8 mouse cellular contexts compared by ENCODE assay signal in genomic region chr16:20732251-20732924, GRCm38 (mm10). TPM values are rescaled to one million over a fixed set of nuclear protein-coding genes. Genes with fewer than 3 reads are reported as not detected.
DNase-seq lines count a peak whose midpoint lies in the region; ATAC-seq and TF ChIP-seq lines count a peak whose summit lies in the region.

No protein-coding gene starts in this region.

- H3K27me3 ChIP-seq in cerebellum, adult 2 months (ENCODE audit: control insufficient read depth, insufficient read depth, low read length) = no peaks in the 10 kb centered on the region
- H3K27me3 ChIP-seq in lung, embryonic 15.5 days = peaks cover 34% of the 10 kb centered on the region
- peaks cover 17% of the 10 kb centered on the region for H3K27me3 ChIP-seq in hindbrain, embryonic 11.5 days (ENCODE audit: control insufficient read depth, insufficient read depth, low read length)
- peaks cover 29% of the 10 kb centered on the region for H3K27me3 ChIP-seq in midbrain, embryonic 13.5 days

- TF ChIP-seq POLR2A in cerebellum, adult 2 months (IDR thresholded peaks at IDR 0.05; ENCODE audit: borderline replicate concordance, insufficient read depth, low read length) = no peak

- H3K4me3 ChIP-seq in cerebellum, adult 2 months (replicated peaks; ENCODE audit: insufficient read depth, low read depth, low read length) = peak overlapping the region; percentile 80
- H3K4me3 ChIP-seq in lung, embryonic 15.5 days = peak overlapping the region; percentile 69
- peak overlapping the region; percentile 61 for H3K4me3 ChIP-seq in hindbrain, embryonic 11.5 days (ENCODE audit: low read depth, low read length)
- H3K4me3 ChIP-seq in midbrain, embryonic 13.5 days (replicated peaks) = peak overlapping the region; percentile 57

- H3K27ac ChIP-seq in cerebellum, adult 2 months (ENCODE audit: insufficient read depth, low read length) = peak overlapping the region; percentile 31
- peak overlapping the region; percentile 74 for H3K27ac ChIP-seq in lung, embryonic 15.5 days
- H3K27ac ChIP-seq in hindbrain, embryonic 11.5 days (ENCODE audit: low read depth, low read length) = peak overlapping the region; percentile 74
- H3K27ac ChIP-seq in midbrain, embryonic 13.5 days = peak overlapping the region; percentile 74

- WGBS in cerebellum, adult 2 months = 3% methylated on average over 30 of the region's 30 CpGs
- 2% methylated on average over 30 of the region's 30 CpGs for WGBS in lung, embryonic 15.5 days
- WGBS in hindbrain, embryonic 11.5 days = 0% methylated on average over 22 of the region's 30 CpGs
- WGBS in midbrain, embryonic 13.5 days = under 1% methylated on average over 27 of the region's 30 CpGs

- TF ChIP-seq CTCF in cerebellum, adult 2 months (IDR thresholded peaks at IDR 0.05; ENCODE audit: borderline replicate concordance, insufficient read depth, low read depth, low read length) = no peak

- H3K9ac ChIP-seq in lung, embryonic 15.5 days = peak overlapping the region; percentile 68
- H3K9ac ChIP-seq in hindbrain, embryonic 11.5 days (ENCODE audit: low read depth, low read length) = peak overlapping the region; percentile 69
- H3K9ac ChIP-seq in midbrain, embryonic 13.5 days (replicated peaks) = peak overlapping the region; percentile 84

- H3K9me3 ChIP-seq in lung, embryonic 15.5 days = no peaks in the 10 kb centered on the region
- H3K9me3 ChIP-seq in hindbrain, embryonic 11.5 days (ENCODE audit: control insufficient read depth, low read length) = no peaks in the 10 kb centered on the region
- no peaks in the 10 kb centered on the region for H3K9me3 ChIP-seq in midbrain, embryonic 13.5 days

- ATAC-seq in lung, embryonic 15.5 days (ENCODE audit: borderline replicate concordance, extremely low read depth, low FRiP score, low TSS enrichment) = peak; percentile 36; the same call in 1 of the 2 replicates
- peak; percentile 61 for ATAC-seq in hindbrain, embryonic 11.5 days (ENCODE audit: low FRiP score)
- peak; percentile 65 for ATAC-seq in midbrain, embryonic 13.5 days

- DNase-seq in cerebellum, adult 2 months = no peak
- DNase-seq in cerebellum, adult 8-10 months = no peak
- no peak for DNase-seq in lung, postnatal 10 days
- peak; percentile 71 for DNase-seq in hindbrain, embryonic 11.5 days (ENCODE audit: low spot score)
- no peak for DNase-seq in gastrocnemius, postnatal 25 days
- DNase-seq in layer of hippocampus, adult 9-10 months (ENCODE audit: low spot score) = no peak

- H3K4me1 ChIP-seq in cerebellum, adult 2 months (ENCODE audit: control insufficient read depth, insufficient read depth, low read length) = peaks cover 26% of the 10 kb centered on the region
- peaks cover 15% of the 10 kb centered on the region for H3K4me1 ChIP-seq in lung, embryonic 15.5 days
- peaks cover 6% of the 10 kb centered on the region for H3K4me1 ChIP-seq in hindbrain, embryonic 11.5 days (replicated peaks; ENCODE audit: control insufficient read depth, insufficient read depth, low read length)
- H3K4me1 ChIP-seq in midbrain, embryonic 13.5 days (replicated peaks) = peaks cover 22% of the 10 kb centered on the region

- no peaks in the 10 kb centered on the region for H3K36me3 ChIP-seq in lung, embryonic 15.5 days
- no peaks in the 10 kb centered on the region for H3K36me3 ChIP-seq in hindbrain, embryonic 11.5 days (ENCODE audit: control insufficient read depth, insufficient read depth, low read length)
- peaks cover 4% of the 10 kb centered on the region; the same call in 1 of the 2 replicates for H3K36me3 ChIP-seq in midbrain, embryonic 13.5 days

- H3K4me2 ChIP-seq in lung, embryonic 15.5 days = peak overlapping the region; percentile 97
- peak overlapping the region; percentile 92 for H3K4me2 ChIP-seq in hindbrain, embryonic 11.5 days (replicated peaks; ENCODE audit: low read depth, low read length)
- H3K4me2 ChIP-seq in midbrain, embryonic 13.5 days (replicated peaks) = peak overlapping the region; percentile 78

RNA-seq across cellular contexts. Expression of gene Chrd, which starts 0.5 kb away (rescaled TPM):
- polyA plus RNA-seq in cerebellum, adult 2 months (2012; rRNA removed) = 60.1 and 71.4 TPM in 2 replicates
- polyA plus RNA-seq in lung, embryonic 15.5 days (2015; fragmentation: Nextera tagmentation; extraction: Ambion mirVana) = 3.8 and 4.1 TPM in 2 replicates
- polyA plus RNA-seq in hindbrain, embryonic 11.5 days (2014; fragmentation: Nextera tagmentation; extraction: Ambion mirVana) = 2.3 and 3.1 TPM in 2 replicates
- polyA plus RNA-seq in midbrain, embryonic 13.5 days (2015; fragmentation: Nextera tagmentation; extraction: Ambion mirVana) = 3.8 and 4.3 TPM in 2 replicates
- total RNA-seq in gastrocnemius, postnatal 25 days (2021) = 1 to 10 TPM; 3.2 to 3.6 TPM

RNA-seq across cellular contexts. Expression of gene Thpo, which starts 1.9 kb away (rescaled TPM):
- 15.8 and 19.6 TPM in 2 replicates for polyA plus RNA-seq in cerebellum, adult 2 months (2012; rRNA removed)
- 0.51 and 0.68 TPM in 2 replicates for polyA plus RNA-seq in lung, embryonic 15.5 days (2015; fragmentation: Nextera tagmentation; extraction: Ambion mirVana)
- 0.39 and 0.83 TPM in 2 replicates for polyA plus RNA-seq in hindbrain, embryonic 11.5 days (2014; fragmentation: Nextera tagmentation; extraction: Ambion mirVana)
- polyA plus RNA-seq in midbrain, embryonic 13.5 days (2015; fragmentation: Nextera tagmentation; extraction: Ambion mirVana) = 0.71 and 1.4 TPM in 2 replicates
- 1 to 10 TPM; 2.1 to 3.0 TPM for total RNA-seq in gastrocnemius, postnatal 25 days (2021)

RNA-seq across cellular contexts. Expression of gene Clcn2, which starts 14.8 kb away (rescaled TPM):
- 94.4 and 97.2 TPM in 2 replicates for polyA plus RNA-seq in cerebellum, adult 2 months (2012; rRNA removed)
- polyA plus RNA-seq in lung, embryonic 15.5 days (2015; fragmentation: Nextera tagmentation; extraction: Ambion mirVana) = 7.2 and 8.6 TPM in 2 replicates
- polyA plus RNA-seq in hindbrain, embryonic 11.5 days (2014; fragmentation: Nextera tagmentation; extraction: Ambion mirVana) = 20.7 and 22.0 TPM in 2 replicates
- 20.6 and 32.0 TPM in 2 replicates for polyA plus RNA-seq in midbrain, embryonic 13.5 days (2015; fragmentation: Nextera tagmentation; extraction: Ambion mirVana)
- 1 to 10 TPM; 2.0 to 3.2 TPM for total RNA-seq in gastrocnemius, postnatal 25 days (2021)

RNA-seq across cellular contexts. Expression of gene Polr2h, which starts 14.9 kb away (rescaled TPM):
- 38.6 and 41.2 TPM in 2 replicates for polyA plus RNA-seq in cerebellum, adult 2 months (2012; rRNA removed)
- 86.6 and 101 TPM in 2 replicates for polyA plus RNA-seq in lung, embryonic 15.5 days (2015; fragmentation: Nextera tagmentation; extraction: Ambion mirVana)
- polyA plus RNA-seq in hindbrain, embryonic 11.5 days (2014; fragmentation: Nextera tagmentation; extraction: Ambion mirVana) = 103 and 105 TPM in 2 replicates
- polyA plus RNA-seq in midbrain, embryonic 13.5 days (2015; fragmentation: Nextera tagmentation; extraction: Ambion mirVana) = 86.3 and 87.9 TPM in 2 replicates
- 1 to 10 TPM; 8.2 to 8.3 TPM for total RNA-seq in gastrocnemius, postnatal 25 days (2021)

RNA-seq across cellular contexts. Expression of gene Fam131a, which starts 39.3 kb away (rescaled TPM):
- polyA plus RNA-seq in cerebellum, adult 2 months (2012; rRNA removed) = 123 and 137 TPM in 2 replicates
- 4.9 and 6.3 TPM in 2 replicates for polyA plus RNA-seq in lung, embryonic 15.5 days (2015; fragmentation: Nextera tagmentation; extraction: Ambion mirVana)
- polyA plus RNA-seq in hindbrain, embryonic 11.5 days (2014; fragmentation: Nextera tagmentation; extraction: Ambion mirVana) = 11.2 and 11.8 TPM in 2 replicates
- polyA plus RNA-seq in midbrain, embryonic 13.5 days (2015; fragmentation: Nextera tagmentation; extraction: Ambion mirVana) = 35.7 and 37.3 TPM in 2 replicates
- total RNA-seq in gastrocnemius, postnatal 25 days (2021) = 10 to 100 TPM; 31.5 to 57.0 TPM

Comparison
In these comparisons a context has a peak if more than half of its experiments do, and no peak if none do; other contexts are left out.
1. RNA of gene Chrd, which starts 0.5 kb away (polyA plus RNA-seq): 60.1 to 71.4 TPM in cerebellum, adult 2 months; 3.8 to 4.1 TPM in lung, embryonic 15.5 days, 3.8 to 4.3 TPM in midbrain, embryonic 13.5 days and 2.3 to 3.1 TPM in hindbrain, embryonic 11.5 days; every median in the first group is over 10 times any median in the second.
2. Peak in every context shown above with its lines, with median percentiles within 50 percentile points of each other: H3K27ac ChIP-seq, H3K4me3 ChIP-seq, ATAC-seq, H3K4me2 ChIP-seq and H3K9ac ChIP-seq.